Mouse (Mus musculus): ENCODE results near the gene Bcl2l13. TPM values are rescaled to one million over a fixed set of nuclear protein-coding genes. Genes with fewer than 3 reads are reported as not detected.
"Not testable (repeated sequence)": the region's sequence is repeated elsewhere in the genome, so short reads cannot be mapped to it uniquely, and the experiment has no call there.

Gene Bcl2l13
- polyA plus RNA-seq, 1 experiment: 11.3 TPM

- no peak for DNase-seq (ENCODE audit: low read depth, low spot score)
- 87% methylated on average over 17 of the region's 17 CpGs for WGBS
Measured at GRCm38 (mm10) chr6:120886696-120887095, 50.7 kb downstream of the Bcl2l13 start.

- no peak for DNase-seq (ENCODE audit: low read depth, low spot score)
- 91% methylated on average over 9 of the region's 9 CpGs for WGBS
Measured at GRCm38 (mm10) chr6:120894089-120894488, 58.1 kb downstream of the Bcl2l13 start.

GRCm38 (mm10) chr6:120894524-120894923, 58.5 kb downstream of the Bcl2l13 start:
- DNase-seq (ENCODE audit: low read depth, low spot score): no peak
- WGBS: 76% methylated on average over 9 of the region's 9 CpGs

- no peak for DNase-seq (ENCODE audit: low read depth, low spot score)
- 74% methylated on average over 6 of the region's 6 CpGs for WGBS
Measured at GRCm38 (mm10) chr6:120898188-120898833, 62.3 kb downstream of the Bcl2l13 start.

- DNase-seq (ENCODE audit: low read depth, low spot score): no peak
- WGBS: 53% methylated on average over 14 of the region's 14 CpGs
Measured at GRCm38 (mm10) chr6:120901776-120902645, 66.0 kb downstream of the Bcl2l13 start.

- WGBS: 36% methylated on average over 5 of the region's 5 CpGs
- DNase-seq (ENCODE audit: low read depth, low spot score): no peak
Measured at GRCm38 (mm10) chr6:120903450-120903912, 67.5 kb downstream of the Bcl2l13 start.

GRCm38 (mm10) chr6:120903961-120904360, 67.9 kb downstream of the Bcl2l13 start:
- 80% methylated on average over 11 of the region's 11 CpGs for WGBS
- no peak for DNase-seq (ENCODE audit: low read depth, low spot score)

- 85% methylated on average over 5 of the region's 5 CpGs for WGBS
- DNase-seq (ENCODE audit: low read depth, low spot score): no peak
Measured at GRCm38 (mm10) chr6:120905111-120905510, 69.1 kb downstream of the Bcl2l13 start.

GRCm38 (mm10) chr6:120906521-120906920, 70.5 kb downstream of the Bcl2l13 start:
- WGBS: 89% methylated on average over 6 of the region's 6 CpGs
- DNase-seq (ENCODE audit: low read depth, low spot score): no peak

- DNase-seq (ENCODE audit: low read depth, low spot score): not testable (repeated sequence)
- WGBS: 88% methylated on average over 10 of the region's 10 CpGs
Measured at GRCm38 (mm10) chr6:120907876-120908597, 72.0 kb downstream of the Bcl2l13 start.

- DNase-seq (ENCODE audit: low read depth, low spot score): no peak
- WGBS: 85% methylated on average over 3 of the region's 3 CpGs
Measured at GRCm38 (mm10) chr6:120909501-120909900, 73.5 kb downstream of the Bcl2l13 start.

- 28% methylated on average over 13 of the region's 13 CpGs for WGBS
- DNase-seq (ENCODE audit: low read depth, low spot score): no peak
Measured at GRCm38 (mm10) chr6:120911213-120912007, 75.4 kb downstream of the Bcl2l13 start.

- WGBS: 10% methylated on average over 2 of the region's 2 CpGs
- no peak for DNase-seq (ENCODE audit: low read depth, low spot score)
Measured at GRCm38 (mm10) chr6:120912931-120913330, 76.9 kb downstream of the Bcl2l13 start.

GRCm38 (mm10) chr6:120913783-120914182, 77.8 kb downstream of the Bcl2l13 start:
- no peak for DNase-seq (ENCODE audit: low read depth, low spot score)
- 44% methylated on average over 8 of the region's 8 CpGs for WGBS

GRCm38 (mm10) chr6:120914533-120914910, 78.5 kb downstream of the Bcl2l13 start:
- no peak for DNase-seq (ENCODE audit: low read depth, low spot score)
- 81% methylated on average over 4 of the region's 4 CpGs for WGBS

- DNase-seq (ENCODE audit: low read depth, low spot score): no peak
- 50% methylated on average over 9 of the region's 9 CpGs for WGBS
Measured at GRCm38 (mm10) chr6:120914911-120915648, 79.1 kb downstream of the Bcl2l13 start.

GRCm38 (mm10) chr6:120915649-120915975, 79.6 kb downstream of the Bcl2l13 start:
- WGBS: 29% methylated on average over 2 of the region's 2 CpGs
- DNase-seq (ENCODE audit: low read depth, low spot score): no peak

- no peak for DNase-seq (ENCODE audit: low read depth, low spot score)
- WGBS: 2% methylated on average over 67 of the region's 67 CpGs
Measured at GRCm38 (mm10) chr6:120916074-120916971, 80.3 kb downstream of the Bcl2l13 start, which contains the start of gene Bid. Gene Bid, minus strand, starts transcription at chr6:120916853.

Measured in large intestine, adult 2 months (tissue).